Mouse (Mus musculus): ENCODE data around the gene Rps15. TPM values are rescaled to one million over a fixed set of nuclear protein-coding genes. Genes with fewer than 3 reads are reported as not detected.
"Not testable (repeated sequence)": the region's sequence is repeated elsewhere in the genome, so short reads cannot be mapped to it uniquely, and the experiment has no call there.

Rps15 gene
- 100 to 1,000 TPM; 703 to 778 TPM for total RNA-seq (2021)
- long read RNA-seq, experiment 1, transcript Rps15-202 (4 exons, 500 nt) = major isoform, 115 of 151 reads
- long read RNA-seq, experiment 1, partial matches to known transcripts = 30 of 151 reads
- long read RNA-seq, experiment 1, other reads (novel, unspliced or antisense) = 3 of 151 reads
- long read RNA-seq, experiment 2, transcript Rps15-201 (3 exons, 572 nt) = minor isoform, 9 of 169 reads
- long read RNA-seq, experiment 2, transcript Rps15-202 (4 exons, 500 nt) = major isoform, 123 of 169 reads
- long read RNA-seq, experiment 2, partial matches to known transcripts = 20 of 169 reads
- long read RNA-seq, experiment 2, other reads (novel, unspliced or antisense) = 17 of 169 reads

- DNase-seq (ENCODE audit: low spot score) = peak; percentile 94
These were observed at the start of gene Rps15 for GRCm38 (mm10) chr10:80292251-80293146. Gene Rps15, plus strand, starts transcription at chr10:80292453.

GRCm38 (mm10) chr10:80242607-80243006, 49.6 kb upstream of the Rps15 start:
- no peak for DNase-seq (ENCODE audit: low spot score)

GRCm38 (mm10) chr10:80244791-80245399, 47.4 kb upstream of the Rps15 start:
- no peak for DNase-seq (ENCODE audit: low spot score)

- DNase-seq (ENCODE audit: low spot score) = peak; percentile 86
These were observed 46.7 kb upstream of the Rps15 start for GRCm38 (mm10) chr10:80245600-80245999.

GRCm38 (mm10) chr10:80247849-80248248, 44.4 kb upstream of the Rps15 start:
- DNase-seq (ENCODE audit: low spot score) = no peak

- not testable (repeated sequence) for DNase-seq (ENCODE audit: low spot score)
These were observed 43.8 kb upstream of the Rps15 start for GRCm38 (mm10) chr10:80248437-80248836.

- peak; percentile 97 for DNase-seq (ENCODE audit: low spot score)
These were observed 43.1 kb upstream of the Rps15 start, which contains the start of gene Ndufs7 for GRCm38 (mm10) chr10:80248971-80249640. Gene Ndufs7, plus strand, starts transcription at chr10:80249121.

GRCm38 (mm10) chr10:80250059-80250458, 42.2 kb upstream of the Rps15 start:
- DNase-seq (ENCODE audit: low spot score) = no peak

- DNase-seq (ENCODE audit: low spot score) = no peak
These were observed 41.7 kb upstream of the Rps15 start for GRCm38 (mm10) chr10:80250573-80250972.

GRCm38 (mm10) chr10:80252011-80252410, 40.2 kb upstream of the Rps15 start:
- DNase-seq (ENCODE audit: low spot score) = no peak

- peak; percentile 50 for DNase-seq (ENCODE audit: low spot score)
These were observed 39.6 kb upstream of the Rps15 start for GRCm38 (mm10) chr10:80252493-80253274.

GRCm38 (mm10) chr10:80253551-80253950, 38.7 kb upstream of the Rps15 start:
- no peak for DNase-seq (ENCODE audit: low spot score)

- no peak for DNase-seq (ENCODE audit: low spot score)
These were observed 37.6 kb upstream of the Rps15 start for GRCm38 (mm10) chr10:80254331-80255297.

- no peak for DNase-seq (ENCODE audit: low spot score)
These were observed 36.2 kb upstream of the Rps15 start for GRCm38 (mm10) chr10:80255881-80256535.

- DNase-seq (ENCODE audit: low spot score) = no peak
These were observed 34.3 kb upstream of the Rps15 start for GRCm38 (mm10) chr10:80257936-80258335.

- DNase-seq (ENCODE audit: low spot score) = no peak
These were observed 33.3 kb upstream of the Rps15 start for GRCm38 (mm10) chr10:80258752-80259462.

GRCm38 (mm10) chr10:80259463-80259805, 32.8 kb upstream of the Rps15 start:
- no peak for DNase-seq (ENCODE audit: low spot score)

All from gastrocnemius, adult 18-20 months (tissue).